Mouse (Mus musculus) skeletal muscle tissue, adult 2 months (tissue): ENCODE data around the gene Tjp1.

Experiments used
- DNase-seq: peaks from one replicate; pipeline ENCODE4 v3.0.0-alpha.2; 2012; ENCODE audit warnings: low read depth, low spot score

Tjp1 gene

GRCm38 (mm10) chr7:65388243-65389013 lies 139.2 kb downstream of the Tjp1 start:
- DNase-seq = no peak

- no peak for DNase-seq
These were observed 139.9 kb downstream of the Tjp1 start for GRCm38 (mm10) chr7:65387560-65388175.

DNA sequence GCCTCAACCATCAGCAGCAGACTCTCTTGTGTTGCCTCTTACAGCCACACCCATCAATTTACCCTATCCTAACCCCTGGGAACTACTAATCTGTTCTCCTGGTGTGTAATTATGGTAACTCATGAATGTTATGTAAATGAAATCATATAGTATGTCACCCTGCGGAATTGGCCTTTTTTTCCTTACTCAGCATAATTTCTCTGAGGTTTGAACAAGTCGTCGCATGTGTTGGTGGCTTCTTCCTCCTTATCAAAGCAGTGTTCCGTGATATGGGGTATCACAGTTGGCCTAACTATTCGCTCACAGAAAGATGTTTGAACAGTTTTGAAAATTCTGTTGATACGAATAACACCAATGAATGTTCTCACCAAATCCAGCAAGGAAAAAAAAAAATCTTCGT lies 142.8 kb downstream of the Tjp1 start:
- DNase-seq = no peak

DNA sequence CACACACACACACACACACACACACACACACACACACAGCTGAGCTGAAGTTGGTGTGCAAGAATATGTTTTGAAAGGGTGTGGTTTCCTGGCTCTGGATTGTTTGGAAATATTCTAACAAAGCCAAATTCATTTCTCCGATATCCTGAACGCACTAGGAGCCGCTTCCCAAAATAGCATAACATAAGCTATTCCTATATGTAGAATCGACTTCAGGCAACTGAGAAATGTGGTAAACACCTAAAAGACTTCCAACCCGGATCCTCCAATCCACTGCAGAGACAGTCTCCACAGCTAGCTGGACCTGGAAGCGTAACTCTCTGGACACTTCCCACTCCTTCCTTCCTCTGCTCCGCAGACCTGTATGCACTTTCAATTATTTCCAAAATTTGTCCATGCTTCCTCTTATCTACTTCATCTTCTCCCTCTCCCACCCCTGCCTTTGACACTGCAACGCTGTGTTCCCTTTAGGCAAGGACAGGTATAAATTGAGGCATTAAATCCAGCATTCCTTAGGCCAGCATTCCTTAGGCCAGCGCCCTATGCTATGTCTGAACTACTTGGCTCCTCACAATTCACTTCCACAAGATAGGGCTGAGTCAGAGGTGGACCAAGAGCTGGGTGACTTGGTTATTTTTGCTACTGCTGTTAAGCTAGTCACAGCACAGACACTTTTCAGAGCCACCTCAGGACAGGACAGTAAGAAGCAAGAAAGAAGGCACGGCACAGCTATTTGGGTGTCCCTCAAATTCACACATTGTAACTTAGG lies 144.9 kb downstream of the Tjp1 start:
- DNase-seq = no peak

GRCm38 (mm10) chr7:65381896-65382295 lies 145.7 kb downstream of the Tjp1 start:
- DNase-seq = no peak

GRCm38 (mm10) chr7:65380716-65381115 lies 146.9 kb downstream of the Tjp1 start:
- DNase-seq = no peak

- no peak for DNase-seq
These were observed 148.6 kb downstream of the Tjp1 start for GRCm38 (mm10) chr7:65378818-65379565.

GRCm38 (mm10) chr7:65377521-65377920 lies 150.1 kb downstream of the Tjp1 start:
- DNase-seq = no peak

- DNase-seq = no peak
These were observed 152.0 kb downstream of the Tjp1 start for GRCm38 (mm10) chr7:65375621-65376020.

GRCm38 (mm10) chr7:65375176-65375575 lies 152.4 kb downstream of the Tjp1 start:
- DNase-seq = peak; percentile 38

DNA sequence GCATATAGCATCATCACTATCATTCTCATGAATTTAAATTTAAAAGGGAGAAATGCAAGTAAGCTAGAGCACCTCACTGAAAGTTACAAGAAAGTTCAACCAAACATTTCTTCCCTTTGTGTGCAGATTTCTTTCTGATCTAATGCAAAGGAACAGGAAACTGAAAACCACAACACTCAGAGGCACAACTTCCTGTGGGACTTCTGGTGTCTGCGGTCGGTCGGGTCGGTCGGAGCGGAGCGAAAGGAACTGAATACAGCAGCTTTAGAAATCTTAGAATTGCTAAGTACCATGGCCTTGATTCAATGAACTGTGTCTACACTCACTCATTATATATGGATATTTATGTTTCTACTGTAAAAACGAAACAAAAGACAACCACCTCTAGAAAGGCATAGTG lies 154.2 kb downstream of the Tjp1 start:
- DNase-seq = no peak

DNA sequence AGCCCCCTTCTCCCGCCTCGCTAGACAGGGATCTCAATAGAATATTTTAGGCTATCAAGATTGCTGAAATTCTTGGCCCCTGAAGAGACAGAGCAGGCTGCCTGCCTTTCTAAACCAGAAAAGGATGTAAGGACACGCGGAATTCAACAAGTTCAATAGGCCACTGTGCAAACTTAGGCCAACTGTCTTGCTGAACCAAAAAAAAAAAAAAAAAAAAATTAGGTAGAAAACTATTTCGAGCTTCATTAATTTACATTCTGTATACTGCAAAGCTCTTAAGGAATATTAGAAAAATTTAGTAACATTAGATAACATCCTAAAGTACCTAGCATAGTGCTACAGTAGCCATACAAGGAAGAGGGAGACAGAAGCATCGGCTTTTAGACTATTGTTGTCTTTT lies 155.8 kb downstream of the Tjp1 start:
- DNase-seq = no peak

DNA sequence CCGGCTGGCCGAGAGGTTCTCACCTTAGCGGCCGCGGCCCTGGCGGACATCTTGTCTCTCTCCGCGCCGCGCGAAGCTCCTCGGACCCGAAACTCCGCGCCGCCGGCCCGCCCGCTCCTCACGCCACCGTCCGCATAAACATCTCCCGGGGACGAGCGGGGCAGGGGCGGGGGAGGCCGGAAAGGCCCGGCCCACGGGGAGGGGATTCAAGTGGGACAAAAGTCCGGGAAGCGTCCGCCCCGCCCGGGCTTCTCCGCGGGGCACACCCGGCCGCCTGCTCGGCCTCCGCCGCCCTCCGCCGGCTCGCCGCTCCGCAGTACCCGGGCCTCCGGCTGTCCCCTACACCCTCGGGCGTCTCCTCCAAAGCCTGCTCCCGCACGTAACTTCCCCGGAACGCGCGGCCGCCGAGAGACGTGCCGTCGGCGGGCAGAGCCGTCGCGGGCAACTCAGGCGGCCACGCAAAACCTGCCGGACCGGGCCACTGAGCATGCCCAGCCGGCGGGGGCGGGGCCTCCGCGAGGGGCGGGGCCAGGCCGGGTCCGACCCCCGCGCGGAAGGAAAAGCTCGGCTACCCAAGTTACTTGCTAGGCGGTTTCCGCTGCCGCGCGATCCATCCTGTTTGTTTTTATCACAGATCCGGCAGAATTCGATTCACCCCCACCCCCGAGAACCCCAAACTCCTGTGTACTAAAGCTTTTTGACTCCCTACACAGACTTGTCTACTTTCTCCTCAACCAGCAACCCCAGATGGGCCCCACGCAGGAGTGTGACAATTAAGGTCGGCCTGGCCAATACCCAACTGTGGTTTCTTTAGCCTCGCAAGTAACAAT lies 156.6 kb downstream of the Tjp1 start:
- DNase-seq = peak; percentile 63

DNA sequence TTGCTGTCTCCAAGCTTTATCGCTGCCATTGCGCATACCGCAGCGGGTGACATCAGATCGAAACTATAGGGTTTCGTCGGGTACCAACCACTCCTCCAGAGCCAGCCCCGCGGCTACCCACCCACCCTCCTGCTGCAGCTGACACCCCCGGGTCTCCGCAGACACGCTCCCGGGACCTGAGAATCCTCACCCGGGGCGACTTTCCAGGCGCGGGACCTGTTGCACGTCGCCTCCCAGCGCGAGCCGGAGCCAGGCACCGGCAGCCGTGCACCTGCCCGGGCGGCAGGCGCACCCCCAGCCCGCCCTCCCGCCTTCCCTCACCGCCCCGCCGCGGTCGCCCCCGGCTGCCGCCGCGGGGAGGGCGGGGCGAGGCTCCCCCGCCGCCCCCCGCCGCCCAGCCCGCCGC lies 157.2 kb downstream of the Tjp1 start:
- DNase-seq = no peak

DNA sequence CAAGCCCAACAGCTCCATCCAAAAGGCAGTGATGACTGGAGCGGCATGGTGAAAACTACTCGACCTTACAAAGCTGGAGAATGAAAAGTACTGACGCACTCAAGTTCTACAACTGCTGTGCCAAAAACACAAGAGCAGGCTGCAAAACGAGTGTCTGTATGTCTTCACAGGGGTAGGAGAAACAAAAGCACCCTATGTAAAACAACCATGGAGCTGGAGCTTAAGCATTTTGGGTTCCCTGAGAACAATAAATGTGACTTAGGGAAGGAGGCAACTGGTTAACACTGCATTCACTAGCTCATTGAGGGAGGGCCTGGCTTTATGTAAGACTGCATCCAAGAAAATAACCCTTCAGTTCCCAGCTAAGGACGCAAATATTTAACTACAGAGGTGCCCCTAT lies 158.5 kb downstream of the Tjp1 start:
- DNase-seq = no peak

- no peak for DNase-seq
These were observed 160.0 kb downstream of the Tjp1 start for GRCm38 (mm10) chr7:65367386-65368245.

DNA sequence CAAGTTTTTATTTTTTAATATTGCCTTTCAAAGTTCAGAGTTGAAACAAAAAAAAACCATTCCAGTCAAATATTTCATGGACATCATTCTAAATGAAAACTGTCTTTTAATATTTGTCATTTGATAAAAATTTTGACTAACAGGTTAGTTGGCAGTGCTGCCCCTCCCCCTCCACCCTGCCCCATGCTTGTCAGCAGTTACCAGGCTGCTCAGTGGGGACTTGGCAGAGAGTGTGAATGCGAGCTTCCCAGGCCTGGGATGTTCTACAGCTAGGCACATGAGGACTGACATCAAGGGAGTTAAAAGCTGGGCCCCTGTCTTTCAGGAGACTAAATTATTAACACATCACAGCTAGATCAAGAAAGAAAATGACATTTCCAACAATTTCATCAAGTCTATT lies 161.4 kb downstream of the Tjp1 start:
- no peak for DNase-seq

DNA sequence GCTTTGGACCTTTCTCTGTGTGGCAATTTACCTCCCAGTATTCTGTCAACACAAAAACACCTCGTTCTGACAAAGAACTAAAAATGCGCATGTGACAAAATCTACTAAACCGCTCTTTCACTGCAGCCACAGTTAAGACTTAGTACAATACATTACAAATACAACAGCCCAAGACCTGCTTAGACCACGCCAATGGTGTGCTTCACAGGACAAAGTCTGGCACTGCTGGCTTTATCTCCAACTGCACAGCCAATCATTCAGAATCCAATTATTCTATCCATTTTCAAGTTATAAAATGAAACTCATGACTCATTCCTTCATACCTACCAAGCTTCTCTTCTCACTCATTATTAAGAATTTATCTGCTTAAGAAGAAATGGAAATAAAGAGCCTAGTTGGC lies 162.0 kb downstream of the Tjp1 start:
- DNase-seq = no peak

- no peak for DNase-seq
These were observed 167.3 kb downstream of the Tjp1 start for GRCm38 (mm10) chr7:65360278-65360677.

GRCm38 (mm10) chr7:65359774-65360173 lies 167.8 kb downstream of the Tjp1 start:
- peak; percentile 92 for DNase-seq
